Mouse (Mus musculus): Measurements from ENCODE around the gene St13.
"Not testable (repeated sequence)": the region's sequence is repeated elsewhere in the genome, so short reads cannot be mapped to it uniquely, and the experiment has no call there.

Gene St13

DNA sequence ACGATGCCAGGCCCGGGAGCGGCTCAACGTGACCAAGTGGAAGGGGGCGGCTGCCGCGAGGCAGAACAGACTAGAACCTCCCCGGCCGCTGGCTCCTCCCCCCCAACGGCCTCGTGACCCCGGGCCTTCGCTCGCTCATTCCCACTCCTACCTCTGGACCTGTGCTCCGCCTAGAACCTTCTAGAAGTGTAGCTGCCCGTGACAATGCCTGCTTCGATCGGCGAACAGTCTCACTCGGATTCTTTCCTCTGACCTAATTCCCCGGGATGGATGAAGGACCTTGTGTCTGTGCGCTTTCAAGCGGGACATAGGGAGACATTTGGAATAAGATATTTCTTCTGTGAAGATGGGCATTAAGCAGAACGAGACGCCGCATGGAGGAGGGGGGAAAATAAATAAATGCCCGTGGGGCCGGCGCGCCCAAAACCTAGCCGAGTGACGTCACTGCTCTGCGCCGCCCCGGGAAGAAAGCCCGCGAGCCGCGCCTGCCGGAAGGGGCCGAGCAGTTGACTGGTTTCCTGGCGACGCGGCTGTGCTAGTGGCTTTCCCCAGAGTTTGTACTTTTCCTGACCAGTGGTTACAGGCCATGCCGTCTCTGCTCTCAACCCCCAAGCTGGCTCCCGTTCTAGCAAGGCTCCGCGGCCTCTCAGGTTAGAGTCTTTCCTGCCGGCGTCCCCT is at the start of gene St13, which contains the start of gene Xpnpep3:
St13 (minus strand) TSS at position 440 of the 678 bp plus-strand sequence.
Xpnpep3 (plus strand) TSS at position 501 of the 678 bp plus-strand sequence.
- in situ Hi-C loops (cut with MboI): no loop called here

DNA sequence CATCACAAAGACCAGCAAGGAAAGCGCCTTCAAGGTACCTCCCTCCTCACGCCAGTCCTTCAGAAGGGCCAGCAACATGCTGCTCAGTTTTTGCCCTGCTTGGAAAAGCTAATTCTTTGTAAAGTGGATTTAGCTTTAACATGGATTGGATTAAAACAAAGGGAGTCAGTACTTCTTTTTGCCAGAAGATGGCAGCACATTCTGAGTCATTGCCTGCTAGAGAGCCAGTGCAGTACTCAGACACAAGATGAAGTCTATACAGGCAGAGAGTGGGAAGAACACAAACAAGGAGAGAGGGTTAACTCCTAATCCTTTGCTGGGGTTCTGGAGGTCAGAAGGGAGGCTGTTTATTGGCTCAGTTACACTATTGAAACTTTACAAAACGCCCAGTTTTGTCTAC is 48.6 kb upstream of the St13 start:
- in situ Hi-C loops (cut with MboI): no loop called here

DNA sequence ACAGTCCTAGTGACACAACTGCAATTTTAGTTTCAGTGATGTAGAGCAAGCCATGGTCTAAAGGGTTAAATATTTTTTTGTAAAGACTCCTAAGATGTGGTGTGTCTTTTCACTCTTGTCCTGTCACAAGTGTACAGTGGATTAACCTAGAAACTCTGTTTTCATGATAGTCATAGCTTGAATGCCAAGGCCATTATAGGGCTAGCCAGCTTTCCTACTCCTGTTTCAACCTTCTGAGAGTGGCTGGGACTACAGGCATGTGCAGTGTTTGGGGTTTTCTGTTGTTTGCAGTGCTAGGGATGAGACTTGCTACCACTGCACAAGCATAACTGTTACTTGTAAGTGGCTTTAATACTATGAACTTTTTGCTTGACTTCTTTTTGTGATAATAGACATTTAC is 39.4 kb upstream of the St13 start:
- in situ Hi-C loops (cut with MboI): no loop called here

DNA sequence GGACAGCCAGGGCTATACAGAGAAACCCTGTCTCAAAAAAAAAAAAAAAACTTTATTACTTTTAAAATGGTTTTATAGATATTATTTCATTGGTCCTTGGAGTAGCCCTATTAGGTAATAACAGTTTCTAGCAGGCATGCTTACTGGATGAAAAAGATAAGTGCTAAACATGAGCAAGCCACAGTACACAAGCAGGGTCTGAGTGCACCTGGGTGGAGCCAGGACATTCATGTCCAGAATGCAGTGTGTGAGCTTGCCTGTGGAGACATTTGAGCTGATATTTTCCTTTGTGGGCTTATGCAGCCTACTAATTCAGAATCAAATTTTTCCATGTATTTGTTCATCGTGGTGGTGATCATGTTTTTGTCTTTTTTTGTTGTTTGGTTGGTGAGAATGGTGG is 38.5 kb upstream of the St13 start:
- in situ Hi-C loops (cut with MboI): no loop called here

DNA sequence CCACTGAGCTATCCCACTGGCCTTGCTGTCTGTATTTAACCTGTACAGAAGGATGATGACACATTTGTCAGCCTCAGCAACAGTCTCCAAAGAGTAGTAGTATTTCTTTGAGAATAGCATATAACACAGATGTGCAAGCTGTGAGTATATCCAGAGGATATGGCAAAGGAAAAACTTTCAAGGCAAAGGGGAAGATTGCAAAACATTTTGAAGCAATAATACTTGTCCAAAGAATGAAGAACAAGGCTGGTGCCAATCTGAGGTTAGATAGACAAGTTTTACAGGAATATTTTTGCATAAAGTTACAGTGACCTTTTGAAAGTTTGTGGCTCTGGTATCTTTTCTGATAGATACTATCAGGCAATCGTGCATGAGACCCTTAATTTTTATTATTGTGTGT is 31.3 kb upstream of the St13 start:
- in situ Hi-C loops (cut with MboI): no loop called here

- in situ Hi-C loops (cut with MboI): no loop called here
These were observed 28.1 kb upstream of the St13 start for GRCm38 (mm10) chr15:81427947-81428346.

- in situ Hi-C loops (cut with MboI): no loop called here
These were observed 25.4 kb upstream of the St13 start for GRCm38 (mm10) chr15:81425311-81425710.

DNA sequence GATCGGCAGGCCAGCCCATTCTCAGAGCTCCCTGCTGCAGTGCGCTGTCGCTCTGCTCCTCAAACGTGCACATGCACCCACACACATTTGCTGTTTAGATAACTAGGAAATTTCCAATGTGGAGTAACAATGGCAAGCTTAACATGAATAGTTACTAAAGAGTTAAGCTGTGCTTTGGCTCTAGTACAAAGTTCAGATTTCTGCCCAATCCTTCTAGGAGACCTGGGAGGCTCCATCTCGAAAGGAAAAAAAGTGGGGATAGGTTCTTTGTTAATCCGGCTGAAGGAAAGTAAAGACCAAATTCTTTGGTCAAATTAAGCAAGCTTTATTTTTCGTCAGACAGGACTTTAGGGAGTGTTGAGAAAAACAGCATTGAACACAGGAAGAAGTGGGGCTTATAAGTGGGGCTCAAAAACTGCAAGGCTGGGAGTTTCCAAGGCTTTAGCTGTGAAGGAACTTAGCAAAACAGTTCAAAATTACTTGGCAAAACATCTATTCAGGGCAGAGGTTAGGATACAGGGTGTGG is 22.3 kb upstream of the St13 start:
- in situ Hi-C loops (cut with MboI): no loop called here

DNA sequence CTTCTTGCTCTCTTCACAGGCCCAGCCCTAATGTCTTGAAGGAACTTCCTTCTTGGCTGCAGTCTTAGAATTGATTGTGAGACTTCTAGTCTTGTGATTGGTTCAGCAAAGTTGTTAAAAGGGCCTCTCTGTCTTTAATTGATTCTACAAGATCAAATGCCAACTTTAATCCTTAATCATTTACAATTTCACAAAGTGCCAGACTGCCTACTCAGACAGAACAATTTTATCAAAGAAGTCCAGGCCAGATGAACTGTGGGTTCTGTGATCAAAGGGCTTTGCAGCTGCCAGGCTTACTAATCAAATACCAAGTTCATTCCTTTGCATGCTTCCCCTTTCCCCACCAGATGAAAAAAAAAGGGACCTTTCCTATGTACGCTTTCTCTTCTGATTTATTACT is 21.6 kb upstream of the St13 start:
- in situ Hi-C loops (cut with MboI): no loop called here

DNA sequence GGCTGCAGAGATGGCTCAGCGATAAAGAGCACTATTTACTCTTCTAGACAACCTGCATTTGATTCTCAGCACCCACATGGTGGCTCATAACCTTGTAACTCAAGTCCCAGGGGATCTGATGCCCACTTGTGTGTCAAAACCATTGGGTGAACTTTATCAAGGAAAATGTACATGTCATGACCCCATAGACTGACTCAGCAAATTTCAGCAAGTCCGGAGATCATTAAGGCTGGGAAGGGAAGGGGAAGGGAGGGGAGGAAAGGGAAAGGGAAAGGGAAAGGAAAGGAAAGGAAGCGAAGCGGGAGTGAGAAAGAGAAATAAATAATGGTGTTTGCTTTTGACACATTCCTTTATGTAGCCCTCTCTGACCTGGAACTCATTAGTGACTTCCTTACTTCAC is 18.2 kb upstream of the St13 start:
- in situ Hi-C loops (cut with MboI): no loop called here

- in situ Hi-C loops (cut with MboI): not testable (repeated sequence)
These were observed 17.0 kb upstream of the St13 start for GRCm38 (mm10) chr15:81416763-81417310.

DNA sequence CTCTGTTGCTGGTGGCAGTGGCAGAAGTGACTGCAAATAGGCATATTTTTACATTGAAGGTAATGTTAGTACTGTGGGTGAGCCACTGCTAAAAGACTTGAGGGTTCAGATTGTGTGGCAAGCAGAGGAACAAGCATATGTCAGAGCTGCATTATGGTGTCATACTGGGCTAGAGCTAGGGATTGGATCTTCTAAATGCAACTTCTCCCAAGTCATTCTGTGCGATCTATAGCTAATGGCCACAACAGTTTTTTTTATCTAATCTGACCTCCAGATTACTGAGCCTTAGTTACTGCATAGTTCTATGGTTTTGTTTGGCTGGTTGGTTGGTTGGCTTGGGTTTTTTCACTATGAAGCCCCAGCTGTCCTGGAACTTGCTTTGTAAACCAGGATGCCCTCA is 8.3 kb upstream of the St13 start, which contains the start of gene Dnajb7:
Dnajb7 (minus strand) TSS at position 101 of the 400 bp plus-strand sequence.
- in situ Hi-C loops (cut with MboI): no loop called here

GRCm38 (mm10) chr15:81405008-81405407 is 5.1 kb upstream of the St13 start:
- in situ Hi-C loops (cut with MboI): no loop called here

DNA sequence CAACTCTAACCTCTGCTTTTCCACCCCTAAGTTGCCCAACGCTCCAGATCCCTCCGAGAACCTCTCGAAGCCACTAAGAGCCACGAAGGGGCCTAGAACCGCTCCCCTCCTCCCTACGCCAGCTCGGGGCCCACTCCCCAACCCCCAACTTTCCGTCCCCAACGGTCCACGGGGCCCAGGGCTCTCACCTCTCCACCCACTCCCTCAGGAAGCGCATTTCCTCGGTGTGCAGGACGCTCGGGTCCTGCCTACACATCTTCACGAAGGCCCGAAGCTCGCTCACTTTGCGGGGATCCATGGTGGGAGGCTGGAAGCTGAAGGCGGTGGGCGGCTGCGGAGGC is 610 bp downstream of the St13 start:
- in situ Hi-C loops (cut with MboI): no loop called here

DNA sequence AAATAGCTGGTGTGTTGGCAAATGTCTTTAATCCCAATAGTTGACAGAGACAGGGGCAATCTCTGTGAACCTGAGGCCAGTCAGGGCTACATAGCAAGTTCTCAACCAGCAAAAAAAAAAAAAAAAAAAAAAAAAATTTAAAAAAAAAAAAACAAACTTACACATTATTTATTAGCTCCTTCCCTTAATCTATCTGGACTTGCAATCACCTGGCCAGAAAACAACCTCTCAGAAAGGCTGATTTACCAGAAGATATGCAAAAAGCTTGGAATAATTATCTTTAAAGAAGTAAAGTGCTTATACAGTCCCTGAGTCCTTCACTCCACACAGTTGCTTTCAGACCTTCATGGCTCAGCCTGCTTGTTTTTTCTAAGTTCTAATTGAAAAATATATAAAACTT is 1.7 kb downstream of the St13 start:
- in situ Hi-C loops (cut with MboI): no loop called here

DNA sequence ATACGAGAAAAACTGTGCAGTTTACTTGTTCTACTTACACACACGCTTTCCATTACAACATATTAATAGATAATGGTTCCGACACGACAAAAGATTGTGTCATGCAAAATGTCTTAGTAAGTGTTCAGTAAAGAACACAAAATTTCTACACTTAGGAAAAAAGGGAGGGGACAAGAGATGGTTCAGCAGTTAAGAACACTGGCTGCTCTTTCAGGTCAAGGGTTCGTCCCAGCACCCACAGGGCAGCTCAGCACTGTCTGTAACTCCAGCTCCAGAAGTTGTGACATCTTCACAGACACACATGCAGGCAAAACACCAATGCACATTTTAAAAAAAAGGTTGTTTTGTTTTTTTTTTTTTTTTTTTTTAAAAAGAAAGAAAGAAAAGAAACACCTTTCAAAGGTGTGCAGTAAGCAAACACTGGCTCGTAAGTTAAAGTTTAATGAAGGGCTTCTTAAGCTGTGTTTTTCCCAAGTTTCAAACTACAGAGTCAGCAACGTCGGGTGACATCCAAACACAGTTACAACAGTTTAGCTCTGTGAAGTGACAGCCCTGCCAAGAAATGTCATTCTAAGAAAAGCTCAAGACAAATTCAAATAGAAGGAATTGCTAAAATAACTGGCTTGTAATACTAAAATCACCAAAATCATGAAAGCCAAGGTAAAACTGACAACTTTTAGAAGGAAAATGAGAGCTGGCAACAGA is 5.5 kb downstream of the St13 start:
- in situ Hi-C loops (cut with MboI): no loop called here

GRCm38 (mm10) chr15:81392997-81393396 is 6.9 kb downstream of the St13 start:
- in situ Hi-C loops (cut with MboI): no loop called here

- in situ Hi-C loops (cut with MboI): no loop called here
These were observed 13.6 kb downstream of the St13 start for GRCm38 (mm10) chr15:81386327-81386726.

DNA sequence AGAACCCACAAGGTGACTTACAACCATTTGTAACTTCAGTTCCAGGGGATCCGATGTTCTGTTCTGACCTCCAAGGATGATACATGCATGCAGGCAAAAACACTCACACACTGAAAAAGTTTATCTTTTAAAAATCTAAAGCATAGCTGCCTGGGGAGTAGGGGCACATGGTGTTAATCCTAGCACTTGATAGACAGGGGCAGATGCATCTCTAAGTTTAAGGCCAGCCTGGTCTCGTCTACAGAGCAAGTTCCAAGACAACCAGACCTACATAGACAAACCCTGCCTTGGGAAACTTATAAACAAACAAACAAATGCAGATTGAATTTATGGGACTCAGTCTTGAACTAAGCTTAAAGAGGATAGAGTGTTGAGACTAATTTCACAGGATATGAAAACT is 21.0 kb downstream of the St13 start:
- in situ Hi-C loops (cut with MboI): no loop called here

- in situ Hi-C loops (cut with MboI): no loop called here
These were observed 25.3 kb downstream of the St13 start for GRCm38 (mm10) chr15:81374621-81375020.

DNA sequence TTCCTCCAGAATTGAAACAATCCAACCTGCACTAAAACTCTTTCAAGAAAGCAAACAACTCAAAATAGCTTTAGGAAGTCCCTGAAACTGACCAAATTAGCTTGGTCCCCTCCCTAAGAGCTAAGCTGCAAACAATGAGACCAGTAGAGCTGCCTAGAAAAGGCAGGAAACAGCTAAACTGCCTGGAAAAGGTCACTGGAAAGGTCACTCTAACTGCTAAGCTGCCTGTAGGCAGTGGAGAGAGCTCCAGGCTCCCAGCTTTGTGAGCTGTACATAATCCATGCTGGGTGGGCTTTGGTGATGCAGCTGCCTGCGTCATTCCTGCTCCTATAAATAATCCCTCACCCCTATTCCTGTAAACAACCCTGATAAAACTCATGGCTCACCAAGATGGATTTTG is 29.5 kb downstream of the St13 start:
- in situ Hi-C loops (cut with MboI): no loop called here

GRCm38 (mm10) chr15:81368601-81369000 is 31.3 kb downstream of the St13 start:
- in situ Hi-C loops (cut with MboI): no loop called here

GRCm38 (mm10) chr15:81366241-81366640 is 33.6 kb downstream of the St13 start:
- in situ Hi-C loops (cut with MboI): no loop called here

All from mature B cell (primary cell).